Mouse (Mus musculus): Measurements from ENCODE around the gene Tmub2. TPM values are rescaled to one million over a fixed set of nuclear protein-coding genes. Genes with fewer than 3 reads are reported as not detected.
A peak's percentile ranks its signal among the peaks of the same experiment; 100 is the strongest.

Tmub2 gene
- total RNA-seq (2021): 10 to 100 TPM; 67.8 to 71.4 TPM

DNA sequence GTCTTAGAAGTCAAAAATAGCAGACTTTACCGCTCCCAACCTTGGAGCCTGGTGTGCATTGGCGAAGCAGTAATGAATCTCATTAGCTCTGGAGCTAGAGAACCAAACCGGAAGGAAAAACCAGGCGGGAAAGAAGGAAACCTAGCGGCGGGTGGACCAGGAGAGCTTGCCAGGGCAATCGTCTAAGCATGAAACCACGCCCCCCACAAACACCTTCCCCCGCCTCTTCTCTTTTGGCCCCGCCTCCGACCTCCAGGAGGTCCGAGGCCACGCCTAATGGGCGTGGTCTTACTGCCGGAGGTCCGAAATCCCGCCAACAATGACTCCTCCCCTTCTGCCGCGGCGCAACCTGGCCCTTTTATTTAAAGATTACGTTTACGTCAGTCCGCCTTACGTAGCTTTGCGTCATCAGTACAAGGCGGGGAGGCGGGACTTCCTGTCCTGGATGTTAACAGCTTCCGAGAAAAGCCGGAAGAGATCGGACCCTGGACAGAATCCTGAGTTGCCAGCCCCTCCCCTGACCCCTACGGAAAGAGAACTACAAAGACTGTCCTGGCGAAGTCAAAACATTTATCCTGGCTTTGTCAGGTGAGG, at the start of gene Tmub2:
Tmub2 (plus strand) TSS at position 431 of the 594 bp plus-strand sequence.
- peak; percentile 96 to 99 for DNase-seq (ENCODE audit: low spot score in 2 of 2)
- intact Hi-C loops (cut with DNase I): no loop called here

GRCm38 (mm10) chr11:102236022-102236421, 48.7 kb upstream of the Tmub2 start:
- DNase-seq (ENCODE audit: low spot score in 2 of 2): no peak
- intact Hi-C loops (cut with DNase I): no loop called here

DNA sequence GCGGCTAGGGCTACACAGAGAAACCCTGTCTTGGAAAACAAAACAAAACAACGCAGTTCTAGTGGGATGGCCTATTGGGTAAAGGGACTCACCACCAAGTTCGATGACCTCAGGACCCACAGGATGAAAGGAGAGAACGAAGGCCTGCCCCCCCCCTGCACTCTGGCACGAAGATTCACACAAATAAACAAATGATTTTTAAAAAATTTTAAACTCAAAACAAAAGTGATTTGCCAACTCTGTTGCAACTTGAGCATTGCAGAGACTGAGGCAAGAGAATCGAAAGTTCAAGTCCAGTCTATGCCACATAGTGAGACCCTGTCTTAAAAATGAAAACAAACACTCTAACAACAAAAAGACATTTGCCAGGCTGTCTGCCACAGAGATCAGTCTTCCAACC, 44.1 kb upstream of the Tmub2 start:
- no peak for DNase-seq (ENCODE audit: low spot score in 2 of 2)
- intact Hi-C loops (cut with DNase I): no loop called here

- intact Hi-C loops (cut with DNase I): no loop called here
- DNase-seq (ENCODE audit: low spot score in 2 of 2): no peak
Observed at GRCm38 (mm10) chr11:102241246-102241645, 43.5 kb upstream of the Tmub2 start.

GRCm38 (mm10) chr11:102241874-102242273, 42.9 kb upstream of the Tmub2 start:
- no peak for DNase-seq (ENCODE audit: low spot score in 2 of 2)
- intact Hi-C loops (cut with DNase I): no loop called here

DNA sequence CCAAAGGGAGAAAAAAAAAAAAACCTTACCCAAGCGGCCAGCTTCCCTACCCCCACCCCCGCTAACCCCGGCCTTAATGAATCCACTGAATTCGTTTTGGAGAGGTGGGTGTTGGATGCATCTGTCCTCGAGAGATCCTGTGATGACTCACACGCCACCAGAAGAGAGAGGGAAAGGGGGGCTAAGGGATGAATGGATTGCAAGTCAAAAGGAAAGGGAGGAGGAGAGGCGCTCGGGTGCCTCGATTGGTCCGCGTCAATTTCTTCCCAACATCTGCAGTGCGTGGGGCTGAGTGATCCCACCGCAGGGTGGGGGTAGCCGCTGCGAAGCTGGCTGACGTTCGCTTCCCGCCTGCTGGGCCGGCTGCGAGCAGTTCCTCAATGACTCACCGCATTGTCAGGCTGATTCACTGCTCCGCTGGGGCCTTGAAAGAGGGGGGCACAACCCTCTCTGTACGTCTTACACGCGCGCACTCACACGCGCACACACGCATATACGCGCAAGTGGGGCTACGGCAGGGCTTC, 39.7 kb upstream of the Tmub2 start:
- intact Hi-C loops (cut with DNase I): loop anchor here (1.0 to 5.0 kb wide), 4 partner anchors 14 to 58 kb away; partner anchors contain the start of genes G6pc3, Hdac5 and Lsm12
- peak; percentile 83 to 96 for DNase-seq (ENCODE audit: low spot score in 2 of 2)

DNA sequence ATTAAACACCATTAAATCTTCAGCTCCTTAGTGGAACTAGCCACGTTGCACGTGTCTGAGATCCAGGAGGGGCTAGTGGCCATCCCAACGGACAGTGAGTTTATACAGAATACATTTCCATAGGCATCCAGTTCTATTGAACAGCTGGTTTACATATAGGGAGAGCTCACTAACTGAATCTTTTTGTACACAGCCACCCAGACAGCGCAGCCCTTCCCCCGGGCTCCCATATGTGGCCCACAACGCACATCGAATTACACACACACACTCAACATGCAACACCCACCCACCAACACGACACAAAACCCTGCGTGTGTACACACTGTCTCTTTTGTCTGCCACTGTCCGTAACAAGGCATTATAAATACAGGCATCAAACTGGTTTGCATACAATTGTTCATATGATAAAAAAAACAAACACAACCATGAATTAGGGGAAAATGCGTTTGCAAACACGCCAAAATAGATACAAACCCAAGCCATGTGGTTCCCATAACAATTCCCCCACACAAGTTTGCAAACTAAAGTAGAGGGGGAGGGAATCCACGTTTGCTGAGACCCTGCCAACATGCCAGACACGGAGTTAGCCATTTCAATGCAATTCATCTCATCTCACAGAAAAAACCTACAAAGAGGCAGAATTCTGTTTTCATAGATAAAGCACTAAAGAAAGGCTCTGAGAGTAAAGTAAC, 39.0 kb upstream of the Tmub2 start:
- peak in 1 of 2 experiments; percentile 22 for DNase-seq (ENCODE audit: low spot score in 2 of 2)
- intact Hi-C loops (cut with DNase I): loop anchor here (2.0 to 5.0 kb wide), 3 partner anchors 15 to 58 kb away; partner anchors contain the start of genes G6pc3, Hdac5 and Lsm12

GRCm38 (mm10) chr11:102246273-102246635, 38.5 kb upstream of the Tmub2 start:
- intact Hi-C loops (cut with DNase I): loop anchor here (5.0 kb wide), 1 partner anchor 59 kb away; the partner anchor contains the start of genes G6pc3 and Lsm12

GRCm38 (mm10) chr11:102246871-102247270, 37.9 kb upstream of the Tmub2 start:
- DNase-seq (ENCODE audit: low spot score in 2 of 2): no peak
- intact Hi-C loops (cut with DNase I): loop anchor here (5.0 kb wide), 1 partner anchor 60 kb away; the partner anchor contains the start of genes G6pc3 and Lsm12

More at GRCm38 (mm10) chr11:102246273-102246635, 38.5 kb upstream of the Tmub2 start:
- DNase-seq (ENCODE audit: low spot score in 2 of 2): no peak

DNA sequence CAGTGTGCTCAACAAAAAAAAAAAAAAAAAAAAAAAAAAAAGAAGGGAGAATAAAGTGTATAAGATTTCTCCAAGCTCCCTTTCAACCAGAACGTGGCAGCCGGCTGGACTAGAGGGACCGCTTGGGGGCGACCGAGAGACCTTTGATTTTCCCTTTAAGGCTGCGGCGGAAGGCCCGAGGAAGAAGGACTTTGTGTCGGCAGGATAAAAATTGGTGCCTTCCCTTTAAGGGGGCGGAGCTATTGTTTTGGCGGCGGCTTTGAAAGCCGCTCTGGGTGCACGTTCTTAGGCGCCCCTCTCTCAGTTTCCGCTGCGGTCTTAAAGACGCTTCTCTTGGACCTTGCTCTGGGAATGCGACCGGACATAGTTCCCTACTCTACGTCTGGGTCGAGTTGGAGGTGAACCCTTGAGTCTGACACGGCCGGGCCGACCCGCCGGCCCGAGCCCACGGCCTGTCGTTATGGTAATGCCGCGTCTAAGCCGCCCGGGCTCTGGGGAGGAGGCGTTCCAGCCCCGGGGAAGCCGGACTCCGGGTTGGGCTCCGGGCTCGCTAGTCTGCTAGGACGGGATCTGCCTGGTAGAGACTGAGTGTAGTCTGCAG, 36.0 kb upstream of the Tmub2 start, which contains the start of gene BC030867:
BC030867 (plus strand) TSS at position 253 of the 601 bp plus-strand sequence.
- DNase-seq (ENCODE audit: low spot score in 2 of 2): peak; percentile 90 to 94
- intact Hi-C loops (cut with DNase I): loop anchor here (5.0 kb wide), 1 partner anchor 61 kb away; the partner anchor contains the start of genes G6pc3 and Lsm12

- intact Hi-C loops (cut with DNase I): loop anchor here (5.0 kb wide), 1 partner anchor 62 kb away; the partner anchor contains the start of genes G6pc3 and Lsm12
- DNase-seq (ENCODE audit: low spot score in 2 of 2): no peak
Observed at GRCm38 (mm10) chr11:102249351-102250090, 35.2 kb upstream of the Tmub2 start.

DNA sequence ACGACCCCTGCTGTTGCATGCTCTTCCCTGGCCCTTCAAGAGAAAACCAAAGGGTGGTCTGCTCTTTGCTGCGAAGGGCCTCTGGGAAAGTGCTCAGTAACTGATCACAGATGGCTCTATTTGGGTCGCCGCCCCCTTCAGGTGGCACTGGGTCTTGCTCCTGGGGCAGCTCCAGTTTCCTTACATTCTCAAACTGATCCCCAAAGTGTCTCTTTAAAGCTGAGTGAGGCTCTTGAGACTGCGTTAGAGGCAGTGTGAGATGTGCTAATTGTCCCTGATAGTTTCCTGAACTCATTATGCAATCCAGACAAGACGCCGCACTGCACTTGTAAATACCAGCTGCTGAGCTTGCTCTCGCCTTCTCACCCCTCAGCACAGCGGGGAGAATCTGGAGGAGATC, 27.2 kb upstream of the Tmub2 start:
- intact Hi-C loops (cut with DNase I): no loop called here
- peak in 1 of 2 experiments; percentile 23 for DNase-seq (ENCODE audit: low spot score in 2 of 2)

DNA sequence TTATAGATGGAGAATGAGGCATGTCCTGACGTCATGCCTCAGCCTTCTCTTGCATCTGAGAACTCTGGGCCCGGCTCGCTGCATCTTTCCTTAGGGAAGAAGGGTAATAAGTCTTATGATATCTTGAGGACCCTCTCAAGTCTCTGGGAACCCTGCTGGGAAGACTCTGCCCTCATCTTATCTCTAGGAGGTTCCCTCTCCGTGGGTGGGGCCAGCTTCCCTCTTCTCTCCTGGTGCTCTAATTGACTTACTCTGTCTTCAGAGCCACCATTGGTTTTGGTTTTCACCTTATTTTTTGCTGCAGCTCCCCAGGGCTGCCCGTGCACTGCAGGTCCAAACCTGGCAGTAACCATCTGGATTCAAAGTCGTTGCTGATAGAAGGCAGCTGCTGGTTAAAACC, 26.6 kb upstream of the Tmub2 start:
- intact Hi-C loops (cut with DNase I): no loop called here
- DNase-seq (ENCODE audit: low spot score in 2 of 2): no peak

GRCm38 (mm10) chr11:102258521-102258920, 26.2 kb upstream of the Tmub2 start:
- intact Hi-C loops (cut with DNase I): no loop called here

GRCm38 (mm10) chr11:102263211-102263610, 21.5 kb upstream of the Tmub2 start:
- intact Hi-C loops (cut with DNase I): no loop called here
- DNase-seq (ENCODE audit: low spot score in 2 of 2): no peak

More at GRCm38 (mm10) chr11:102258521-102258920, 26.2 kb upstream of the Tmub2 start:
- DNase-seq (ENCODE audit: low spot score in 2 of 2): no peak

- DNase-seq (ENCODE audit: low spot score in 2 of 2): no peak
- intact Hi-C loops (cut with DNase I): no loop called here
Observed at GRCm38 (mm10) chr11:102265816-102266215, 18.9 kb upstream of the Tmub2 start.

- no peak for DNase-seq (ENCODE audit: low spot score in 2 of 2)
- intact Hi-C loops (cut with DNase I): no loop called here
Observed at GRCm38 (mm10) chr11:102266631-102267355, 17.9 kb upstream of the Tmub2 start.

GRCm38 (mm10) chr11:102267480-102267879, 17.3 kb upstream of the Tmub2 start:
- intact Hi-C loops (cut with DNase I): no loop called here
- peak; percentile 70 to 80 for DNase-seq (ENCODE audit: low spot score in 2 of 2)
